Mouse (Mus musculus): ENCODE measurements around the gene Cdc42ep3. TPM values are rescaled to one million over a fixed set of nuclear protein-coding genes. Genes with fewer than 3 reads are reported as not detected.

Cdc42ep3 gene
- total RNA-seq, 4 experiments from 2014 or later: 29.2 to 34.8 (median 34.1) TPM

DNA sequence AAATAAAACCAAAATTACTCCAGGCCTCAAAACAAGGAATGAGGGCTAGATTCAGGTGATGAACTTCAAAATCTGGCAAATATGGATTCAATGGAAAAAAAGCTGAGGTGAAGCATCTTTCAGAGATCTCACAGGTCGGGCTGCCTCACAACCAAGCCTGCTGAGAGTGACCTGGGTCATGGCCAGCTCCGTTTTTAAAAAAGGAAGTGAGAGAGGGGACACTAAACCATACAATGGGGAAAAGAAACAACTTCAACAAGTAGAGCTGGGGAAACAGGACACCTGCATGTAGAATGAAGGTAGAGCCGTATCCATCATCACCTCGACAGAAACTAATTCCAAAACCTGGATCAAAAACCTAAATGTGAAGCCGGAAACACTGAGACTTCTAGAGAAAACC, 63.2 kb downstream of the Cdc42ep3 start:
- DNase-seq (ENCODE audit: low spot score in 2 of 2): no peak

DNA sequence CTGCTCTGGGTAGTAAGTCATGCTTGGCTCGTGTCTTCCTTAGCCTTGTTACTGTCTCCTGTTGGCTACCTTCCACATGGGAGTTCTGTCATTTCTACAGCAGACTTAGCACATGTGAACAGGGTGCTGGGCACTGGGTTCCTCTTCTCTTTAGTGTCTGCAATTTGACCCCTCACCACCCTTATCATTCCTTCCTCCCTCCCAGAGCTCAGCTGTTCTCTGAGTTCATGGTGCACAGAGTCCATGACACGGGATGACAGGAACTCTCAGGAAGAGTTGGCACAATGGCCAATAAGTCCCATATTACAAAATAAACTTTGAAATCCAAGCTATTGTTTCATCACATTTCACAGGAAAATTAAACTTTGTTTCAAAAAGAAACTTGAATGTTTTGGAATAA, 64.2 kb downstream of the Cdc42ep3 start:
- no peak for DNase-seq (ENCODE audit: low spot score in 2 of 2)

DNA sequence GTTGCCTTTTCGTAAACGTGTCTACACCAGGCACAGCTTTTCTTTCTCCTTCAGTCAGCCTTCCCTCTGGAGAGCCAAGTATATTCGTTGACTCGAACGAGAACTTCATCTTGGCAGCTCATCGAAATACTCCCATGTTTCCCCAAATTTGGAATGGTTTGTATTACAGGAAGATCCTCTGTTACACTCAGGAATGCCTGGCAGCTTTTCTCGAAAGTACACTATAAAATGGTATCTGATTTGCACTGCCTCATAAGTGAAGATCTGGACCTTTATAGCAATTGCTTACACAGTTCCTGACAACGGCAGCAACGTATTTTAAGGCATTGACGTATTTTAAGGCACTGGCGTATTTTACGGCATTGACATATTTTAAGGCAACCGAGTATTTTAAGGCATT, 67.6 kb downstream of the Cdc42ep3 start:
- DNase-seq (ENCODE audit: low spot score in 2 of 2): no peak

DNA sequence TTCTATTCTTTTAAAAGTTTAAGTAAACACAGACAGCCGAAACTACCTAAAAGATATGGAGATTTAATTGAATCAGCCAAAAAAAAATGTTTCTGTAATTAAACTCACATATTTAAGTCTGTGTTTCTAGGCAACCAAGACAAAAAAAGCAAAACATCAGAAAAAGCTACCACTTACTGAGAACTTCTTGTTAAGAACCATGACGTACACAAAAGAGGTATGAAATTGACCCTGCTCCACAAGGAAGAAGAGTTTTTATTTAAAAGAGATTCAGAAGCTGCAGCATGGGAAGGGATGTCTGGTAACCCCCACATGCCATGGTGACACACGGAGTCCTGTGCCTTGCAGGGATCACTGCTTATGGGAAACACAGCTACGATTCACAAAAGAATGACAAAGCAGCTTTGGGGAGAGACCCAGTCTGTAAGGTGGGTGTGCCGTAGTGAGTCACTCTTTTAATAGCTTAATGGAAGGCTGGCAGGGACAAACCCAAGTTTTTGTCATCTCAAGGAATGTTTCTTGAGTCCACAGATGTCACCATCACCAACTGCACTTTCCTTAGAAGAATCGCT, 69.8 kb downstream of the Cdc42ep3 start:
- no peak for DNase-seq (ENCODE audit: low spot score in 2 of 2)
